Mouse (Mus musculus) gastrocnemius, postnatal 25 days (tissue): ENCODE results near the gene Gatad2a. TPM values are rescaled to one million over a fixed set of nuclear protein-coding genes. Genes with fewer than 3 reads are reported as not detected.

Source experiments
- DNase-seq: peaks from one replicate; pipeline ENCODE4 v3.0.0; 2022
- total RNA-seq, 2 experiments: library from RNA; stranded (reverse); gene quantifications; 1 replicate in 1 of 2; 2 replicates in 1 of 2; pipeline ENCODE4 v1.2.3; 2021

Gatad2a gene
- total RNA-seq, 2 experiments from 2014 or later, result 25.4 to 26.2 TPM

GRCm38 (mm10) chr8:69899876-69900275 is 96.3 kb downstream of the Gatad2a start:
- DNase-seq, result no peak

GRCm38 (mm10) chr8:69897857-69898256 is 98.3 kb downstream of the Gatad2a start:
- DNase-seq, result no peak

DNA sequence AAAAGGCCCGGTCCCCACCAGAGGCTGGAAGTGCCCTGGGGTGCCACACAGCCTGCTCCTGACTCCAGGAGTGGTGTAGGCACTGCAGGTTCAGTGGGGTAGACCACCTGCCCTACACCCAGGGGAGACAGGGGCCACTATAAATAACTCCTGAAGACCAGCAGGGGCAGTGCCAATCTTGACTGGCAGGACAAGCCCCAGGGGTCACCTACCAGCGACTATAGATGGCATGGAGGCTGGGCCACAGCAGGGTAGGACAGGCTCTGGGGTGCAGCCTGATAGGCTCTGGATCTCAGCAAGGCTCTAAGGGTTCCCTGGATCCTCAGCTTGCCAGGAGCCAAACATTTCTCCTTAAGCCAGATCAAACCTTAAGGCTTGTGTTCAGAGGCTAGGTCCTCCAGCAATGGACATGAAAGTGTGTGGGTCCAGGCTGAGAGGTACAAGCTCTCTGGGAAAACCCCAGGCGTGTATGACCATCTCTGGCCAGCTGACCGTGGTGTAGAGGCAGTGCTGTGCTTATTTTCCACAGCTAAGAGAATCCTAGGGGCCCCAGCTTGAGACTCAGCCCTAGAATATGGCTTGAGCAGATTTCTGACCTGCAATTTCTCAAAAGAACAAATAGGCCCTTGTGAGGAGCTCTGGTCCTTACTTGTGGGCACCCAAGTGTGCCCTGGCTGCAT is 100.3 kb downstream of the Gatad2a start:
- DNase-seq, result no peak

DNA sequence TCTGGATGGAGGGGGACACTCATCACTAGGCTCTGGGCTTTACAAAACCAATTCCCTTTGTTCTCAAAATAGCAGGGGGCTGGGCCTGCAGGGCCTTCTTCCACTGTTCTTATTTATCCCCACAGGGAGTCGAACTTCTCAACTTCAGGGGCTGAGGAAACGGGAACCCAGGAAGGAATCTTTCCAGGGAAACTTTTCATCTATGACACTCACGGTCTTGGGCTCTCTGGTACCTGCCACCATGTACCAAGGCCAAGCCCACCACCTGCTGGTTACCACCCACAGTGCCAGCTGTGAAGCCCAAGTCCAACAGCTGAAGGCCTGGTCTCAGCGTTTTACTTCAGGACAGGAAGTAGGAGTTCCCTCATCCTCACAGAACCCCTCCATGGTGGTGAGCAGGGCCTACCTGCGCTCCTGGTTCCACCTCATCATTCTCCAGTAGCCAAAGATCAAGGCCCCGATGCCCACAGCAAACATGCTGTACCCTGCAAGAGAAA is 101.3 kb downstream of the Gatad2a start:
- DNase-seq, result no peak

DNA sequence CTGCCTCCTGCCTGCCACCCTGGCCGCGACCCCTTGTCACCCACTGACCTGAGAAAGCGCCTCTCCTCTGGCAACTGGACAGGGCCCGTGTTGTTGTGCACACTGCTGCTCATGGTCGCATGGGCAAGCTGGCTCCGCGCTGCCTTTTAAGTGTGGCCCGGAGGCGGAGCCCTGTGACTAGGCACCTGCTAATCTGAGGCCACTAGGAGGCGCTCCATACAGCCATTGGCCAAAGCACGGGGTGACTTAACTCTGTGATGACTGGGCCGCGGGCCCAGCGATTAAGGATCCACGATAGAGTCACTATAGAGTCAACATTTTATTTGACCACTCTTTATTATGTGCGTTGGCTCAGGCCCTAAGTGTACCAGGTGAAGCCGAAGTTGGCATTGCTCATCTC is 102.3 kb downstream of the Gatad2a start:
- no peak for DNase-seq

DNA sequence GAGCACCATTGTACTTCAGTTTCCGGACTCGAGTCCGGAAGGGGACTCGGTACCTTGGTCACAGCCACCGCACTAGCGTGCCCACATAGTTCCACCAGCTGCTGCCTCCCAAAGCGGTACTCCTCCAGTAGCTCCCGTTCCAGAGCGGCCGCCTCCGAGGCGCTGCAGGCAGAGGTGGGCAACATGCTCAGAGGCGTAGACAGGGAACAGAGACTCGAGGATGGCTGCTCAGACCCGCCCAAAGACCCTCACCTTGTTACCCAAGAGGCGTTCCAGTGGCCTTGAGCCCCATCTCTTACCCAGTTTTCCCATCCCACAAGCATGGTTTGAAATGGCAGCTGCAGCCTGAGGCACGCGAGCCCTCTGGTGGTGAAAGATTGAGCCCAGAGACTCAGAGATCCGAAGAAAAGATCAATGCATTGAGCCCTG is 105.4 kb downstream of the Gatad2a start:
- DNase-seq, result no peak

DNA sequence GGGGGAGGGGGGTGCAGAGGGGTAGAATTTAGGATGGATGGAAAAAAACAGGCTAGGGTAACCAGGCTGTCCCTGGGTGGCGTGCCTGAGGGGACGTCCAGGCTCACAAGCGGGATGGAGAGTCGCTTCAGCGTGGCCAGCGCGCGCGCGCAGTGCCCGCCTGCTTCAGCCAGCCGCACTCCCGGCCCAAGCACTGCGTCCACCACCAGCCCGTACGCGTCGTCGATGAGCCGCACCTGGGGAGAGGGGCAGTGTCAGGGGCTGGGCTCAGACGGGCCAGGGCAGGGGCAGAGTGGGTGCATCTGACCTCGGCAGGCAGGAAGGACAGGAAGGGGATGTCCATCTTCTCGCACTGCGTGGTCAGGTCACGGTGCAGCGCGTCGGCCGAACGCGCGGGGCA is 107.3 kb downstream of the Gatad2a start:
- DNase-seq, result no peak

GRCm38 (mm10) chr8:69888244-69888866 is 107.8 kb downstream of the Gatad2a start:
- no peak for DNase-seq

DNA sequence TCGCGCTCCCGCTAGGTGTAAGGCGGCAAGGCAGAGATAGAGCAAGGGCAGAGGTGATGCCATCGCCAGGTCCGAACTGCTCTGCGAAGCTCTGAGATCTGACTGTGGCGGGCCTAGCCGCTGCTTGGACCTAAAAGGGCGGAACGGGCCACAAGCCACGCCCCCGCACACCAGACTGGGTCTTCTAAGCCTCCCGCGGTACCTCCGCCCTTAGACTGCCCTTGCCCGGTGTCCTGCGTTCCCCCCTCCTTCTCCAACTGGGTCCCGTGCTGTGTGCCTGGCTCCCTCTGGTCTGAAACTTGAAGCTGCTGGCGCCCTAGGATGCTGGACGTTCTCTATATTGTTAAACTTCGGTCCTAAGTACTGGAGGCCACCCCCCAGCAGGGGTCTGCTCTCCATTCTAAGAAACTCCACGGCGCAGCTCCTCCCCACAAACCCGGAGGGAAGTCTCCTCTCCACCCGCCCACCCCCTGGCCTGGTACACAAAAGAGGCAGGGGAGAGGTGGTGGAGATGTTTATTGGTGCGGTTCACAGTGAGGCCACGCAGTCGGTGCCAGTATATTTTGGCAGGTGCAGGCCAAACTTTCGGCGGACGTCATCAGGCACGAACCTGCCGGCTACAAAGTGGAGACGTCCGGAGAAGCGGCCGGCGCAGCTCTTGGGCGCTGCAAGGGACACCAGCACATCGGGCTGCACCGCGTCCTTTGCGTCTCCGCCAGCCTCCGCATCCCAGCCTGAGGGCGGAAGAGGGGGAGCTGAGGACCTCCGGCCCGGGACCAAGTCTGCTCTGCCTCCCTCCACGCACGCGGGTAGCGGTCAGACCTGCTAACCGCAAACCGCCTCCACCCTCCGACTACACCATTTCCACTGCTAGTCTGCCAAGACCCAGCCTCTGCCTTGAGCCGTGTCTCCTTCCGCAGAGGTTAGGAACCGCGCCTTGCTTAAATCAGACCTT is 108.6 kb downstream of the Gatad2a start, which contains the start of gene Cilp2:
TSS of gene Cilp2 (minus strand) at position 399 of the 955 bp plus-strand sequence.
- DNase-seq, result peak; percentile 67

- no peak for DNase-seq
These were observed 112.0 kb downstream of the Gatad2a start for GRCm38 (mm10) chr8:69884141-69884540.

DNA sequence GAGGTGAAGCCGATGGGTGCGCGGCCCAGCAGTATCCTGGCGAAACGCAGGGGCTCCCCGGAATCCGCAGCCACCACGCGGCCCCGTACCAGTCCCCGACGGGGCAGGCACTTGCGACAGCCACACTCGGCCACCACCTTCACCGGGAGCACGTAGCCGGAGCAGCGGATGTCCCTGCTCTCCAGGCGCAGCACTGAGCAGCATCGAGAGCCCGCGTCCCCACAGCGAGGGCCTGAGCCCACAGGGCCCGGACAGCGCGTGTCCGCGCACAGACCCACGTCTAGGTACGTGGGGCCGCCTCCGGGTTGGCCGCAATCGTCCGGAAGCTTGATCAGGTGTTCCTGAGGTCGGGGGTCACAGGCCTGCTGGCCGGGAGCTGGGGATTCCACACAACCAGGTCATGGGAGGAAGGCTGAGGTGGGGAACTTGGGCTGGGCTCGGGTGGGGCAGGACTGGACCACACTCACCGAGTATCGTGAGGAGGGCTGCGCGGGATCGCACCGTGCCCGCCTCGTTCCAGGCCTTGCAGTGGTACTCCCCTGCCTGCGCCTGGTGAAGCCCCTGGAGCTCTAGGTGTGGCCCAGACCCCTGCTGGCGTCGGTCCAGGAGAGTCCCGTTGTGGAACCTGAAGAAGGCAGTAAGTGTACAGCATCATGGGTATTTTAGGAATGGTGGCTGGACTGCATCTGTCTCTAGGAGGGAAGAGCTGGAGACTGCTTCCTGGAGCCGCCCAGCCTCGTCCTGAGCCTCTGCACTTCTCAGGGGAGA is 113.2 kb downstream of the Gatad2a start:
- no peak for DNase-seq

DNA sequence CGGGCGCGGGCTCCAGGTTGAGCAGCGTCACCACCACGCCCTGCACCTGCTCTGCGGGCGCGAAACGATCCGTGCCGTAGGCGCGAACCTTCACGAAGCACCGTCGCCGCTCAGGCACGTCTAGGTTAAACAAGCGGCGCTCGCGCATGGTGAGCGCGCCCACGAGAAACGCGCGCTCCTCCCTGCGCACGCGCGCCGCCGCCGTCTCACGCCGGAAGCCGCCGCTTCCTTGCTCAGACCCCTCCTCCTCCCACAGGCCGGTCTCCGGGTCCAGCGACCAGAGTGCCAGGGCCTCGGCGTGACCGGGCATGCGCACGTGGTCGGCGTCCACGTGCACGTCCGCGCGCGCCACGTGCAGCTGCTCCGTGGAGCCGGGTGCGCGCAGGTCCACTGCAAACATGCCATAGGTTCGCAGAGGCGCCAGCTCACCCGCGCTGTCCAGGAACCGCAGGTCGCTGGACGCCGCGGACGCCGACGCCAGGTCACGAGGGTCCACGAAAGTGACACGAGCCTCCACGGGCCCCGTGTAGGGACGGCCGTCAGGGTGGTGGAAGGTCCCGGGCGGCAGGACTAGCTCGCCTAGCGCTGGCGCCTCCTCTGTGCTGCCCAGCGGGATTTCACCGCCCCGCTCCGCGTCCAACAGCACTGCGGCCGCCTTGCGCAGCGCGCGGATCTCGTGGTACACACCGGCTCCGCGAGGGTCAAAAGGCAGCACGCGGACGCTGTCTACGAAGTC is 114.0 kb downstream of the Gatad2a start:
- peak; percentile 65 for DNase-seq

DNA sequence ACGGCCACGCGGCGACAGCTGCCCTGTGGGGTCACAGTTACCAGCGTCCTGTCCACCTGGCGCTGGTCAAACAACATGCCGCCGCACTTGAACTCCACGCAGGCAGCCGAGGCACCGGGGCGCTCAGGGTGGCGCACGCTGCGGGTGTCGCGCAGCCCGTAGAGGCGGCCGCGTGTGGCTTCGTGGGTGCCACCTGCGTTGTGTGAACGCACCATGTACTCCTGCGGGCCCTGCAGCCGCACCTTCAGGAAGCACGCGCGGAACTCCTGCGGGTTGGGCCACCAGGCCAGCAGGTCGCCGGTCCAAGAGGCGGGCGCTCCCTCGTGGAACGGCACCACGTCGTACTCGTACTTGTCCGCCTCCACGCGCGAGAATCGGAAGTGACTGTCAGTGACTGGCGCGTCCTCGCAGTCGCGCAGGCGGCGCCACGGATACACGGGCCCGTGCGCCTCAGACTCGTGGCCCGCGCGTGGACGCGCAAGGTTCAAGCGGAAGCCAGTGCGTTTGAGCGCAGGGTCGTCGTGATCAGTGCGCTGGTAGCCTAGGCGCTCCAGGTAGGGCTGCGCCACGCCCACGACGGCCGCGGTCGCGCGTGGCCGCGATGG is 114.8 kb downstream of the Gatad2a start:
- no peak for DNase-seq

DNA sequence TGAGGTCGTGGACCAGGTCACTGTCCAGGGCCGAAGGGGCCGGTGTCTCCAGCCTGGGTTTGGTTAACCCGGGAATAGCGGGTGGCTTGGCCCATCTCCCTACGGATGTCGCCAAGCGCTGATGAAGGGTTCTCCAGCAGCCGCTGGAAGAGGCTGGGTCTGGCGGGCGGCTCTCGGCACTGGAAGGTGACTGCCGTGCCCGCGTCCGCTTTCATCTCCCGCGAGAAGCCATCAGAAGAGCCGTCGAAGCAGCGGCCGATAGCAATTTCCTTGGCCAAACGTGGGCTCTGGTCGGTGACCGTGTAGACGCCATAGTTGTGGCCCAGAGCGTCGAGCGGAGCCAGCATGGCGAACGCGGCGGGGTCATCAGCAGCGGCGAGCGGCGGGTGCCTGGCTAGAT is 115.3 kb downstream of the Gatad2a start:
- DNase-seq, result no peak

DNA sequence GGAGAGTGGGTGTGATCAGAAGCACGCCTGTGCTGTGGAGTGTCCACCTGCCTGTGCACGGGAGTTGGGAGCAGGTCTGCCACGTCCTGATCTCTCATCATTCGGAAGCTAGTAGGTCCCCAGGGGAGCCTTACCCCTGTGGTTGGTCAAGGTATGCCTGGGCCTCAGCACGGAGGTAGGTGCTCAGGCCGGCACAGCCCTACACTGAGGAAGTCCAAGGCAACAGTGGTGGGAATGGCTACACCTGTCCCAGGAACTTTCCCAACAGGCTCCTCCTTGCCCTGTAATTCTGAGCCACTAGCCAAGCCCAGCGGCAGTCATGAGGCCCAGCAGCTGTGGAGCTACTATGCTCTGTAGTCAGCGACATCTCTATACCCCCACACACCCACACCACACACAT is 116.5 kb downstream of the Gatad2a start:
- DNase-seq, result no peak

DNA sequence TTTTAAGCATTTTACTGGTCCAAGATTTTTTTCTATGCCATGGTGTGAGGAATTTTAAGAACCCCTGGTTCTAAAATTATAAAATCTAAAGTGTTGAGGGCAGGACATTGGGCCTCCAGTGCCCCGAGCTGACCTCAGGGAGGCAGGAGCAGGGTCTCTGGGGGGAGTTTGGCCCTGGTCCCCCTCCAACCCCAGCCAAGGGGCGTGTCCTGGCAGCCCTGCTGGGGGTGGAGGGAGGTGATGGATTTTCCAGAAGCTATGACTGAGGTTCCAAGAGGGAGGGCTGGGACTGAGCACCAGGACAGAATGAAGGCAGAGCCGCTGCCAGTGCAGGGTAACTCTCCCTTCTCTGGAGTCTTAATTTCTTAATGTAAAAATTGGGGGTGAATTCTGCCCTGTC is 118.2 kb downstream of the Gatad2a start:
- peak; percentile 62 for DNase-seq

DNA sequence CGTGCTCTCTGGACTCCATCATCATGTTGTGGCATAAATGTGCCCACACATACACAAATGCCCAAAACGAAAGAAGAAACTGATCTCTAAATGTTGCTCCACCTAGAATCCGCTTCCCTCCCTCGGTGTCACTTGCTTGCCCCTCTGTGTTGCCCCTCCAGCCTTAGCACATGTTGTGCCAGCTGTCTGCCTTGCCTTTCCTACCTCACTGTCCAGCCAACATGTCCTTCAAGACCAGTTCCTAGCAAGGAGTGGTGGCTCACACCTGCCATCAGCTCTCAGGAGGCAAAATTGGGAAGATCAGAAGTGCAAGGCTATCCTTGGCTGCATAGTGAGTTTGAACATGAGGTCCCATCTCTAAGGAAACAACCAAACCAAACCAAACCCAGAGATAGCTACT is 118.8 kb downstream of the Gatad2a start:
- no peak for DNase-seq

- peak; percentile 61 for DNase-seq
These were observed 119.2 kb downstream of the Gatad2a start for GRCm38 (mm10) chr8:69876967-69877366.

- DNase-seq, result no peak
These were observed 120.1 kb downstream of the Gatad2a start for GRCm38 (mm10) chr8:69876097-69876496.

DNA sequence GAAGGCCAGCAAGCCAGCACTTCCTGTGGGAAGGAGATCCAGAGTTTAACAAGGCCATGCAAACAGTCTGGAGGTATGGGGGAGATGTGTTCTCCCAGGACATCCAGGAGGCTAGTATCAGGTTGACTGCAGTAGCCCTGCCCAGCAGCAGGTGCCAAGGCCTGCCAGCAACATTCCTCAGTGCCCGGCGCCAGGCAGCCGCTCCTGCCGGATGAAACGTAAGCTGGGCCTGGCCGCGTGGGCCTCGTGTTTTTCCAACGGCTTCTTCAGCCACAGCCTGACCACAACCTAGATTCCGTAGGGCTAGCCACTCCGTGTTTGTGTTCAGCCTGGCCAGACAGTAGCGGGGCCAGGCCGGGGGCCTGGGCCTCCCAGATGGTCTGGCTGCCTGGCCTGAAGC is 121.5 kb downstream of the Gatad2a start:
- DNase-seq, result peak; percentile 83

DNA sequence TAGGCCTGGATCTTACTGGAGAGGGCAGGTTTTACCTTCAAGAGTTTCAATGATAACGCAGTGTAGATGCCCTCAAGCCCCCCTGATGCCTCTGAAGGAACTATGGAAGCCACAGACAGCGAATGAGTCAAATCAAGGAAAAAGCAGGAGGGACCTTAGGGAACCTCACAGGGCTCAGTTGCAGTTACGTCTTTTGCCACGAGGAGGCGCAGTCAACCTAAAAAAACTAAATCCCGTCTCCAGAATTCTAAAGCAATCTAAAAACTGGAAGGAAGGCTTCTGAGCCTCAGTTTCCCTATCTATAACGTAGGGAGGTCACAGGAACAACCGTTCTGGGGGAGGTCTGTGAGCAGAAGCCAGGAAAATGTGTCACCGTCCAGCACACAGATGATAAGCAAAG is 122.0 kb downstream of the Gatad2a start:
- DNase-seq, result no peak
